Mouse (Mus musculus) testis, adult 2 months (tissue): ENCODE data around the gene Khdc1b.

Source experiments
- CTCF ChIP-seq: fragments of 200-500 bp; IDR thresholded peaks from 2 replicates; pipeline ENCODE4 v1.5.1; 2012; ENCODE audit warnings: low read depth, mild to moderate bottlenecking, inconsistent platforms, low read length, moderate library complexity; ENCODE audit not compliant: control insufficient read depth, insufficient read depth, insufficient replicate concordance
- POLR2A ChIP-seq: fragments of 200-500 bp; IDR thresholded peaks from 2 replicates; pipeline ENCODE4 v1.6.1; 2012; ENCODE audit warnings: low read depth, mild to moderate bottlenecking, inconsistent platforms, low read length, moderate library complexity; ENCODE audit not compliant: control insufficient read depth

GRCm38 (mm10) chr1:21425654-21426053, 42.3 kb downstream of the Khdc1b start:
- TF ChIP-seq CTCF (no peak), POLR2A (no peak)
